Mouse (Mus musculus) testis, adult 2 months (tissue): Measurements from ENCODE around the gene Stat6. TPM values are rescaled to one million over a fixed set of nuclear protein-coding genes. Genes with fewer than 3 reads are reported as not detected.
A peak's percentile ranks its signal among the peaks of the same experiment; 100 is the strongest.

Experiments used
- H3K27ac ChIP-seq: fragments of 200-500 bp; 2 replicates; pipeline ENCODE4 v1.5.1; 2012; ENCODE audit warnings: low read depth, low read length; ENCODE audit not compliant: control insufficient read depth, insufficient read depth
- H3K27me3 ChIP-seq: fragments of 200-500 bp; 2 replicates; pipeline ENCODE4 v1.6.1; 2012; ENCODE audit warnings: mild to moderate bottlenecking, low read length, moderate library complexity; ENCODE audit not compliant: control insufficient read depth, insufficient read depth
- H3K36me3 ChIP-seq: fragments of 200-500 bp; 2 replicates; pipeline ENCODE4 v1.6.1; 2012; ENCODE audit warnings: mild to moderate bottlenecking, low read length; ENCODE audit not compliant: control insufficient read depth, insufficient read depth
- H3K4me1 ChIP-seq: fragments of 200-500 bp; 2 replicates; pipeline ENCODE4 v1.6.1; 2012; ENCODE audit warnings: low read length; ENCODE audit not compliant: control insufficient read depth, insufficient read depth
- H3K4me3 ChIP-seq: fragments of 200-500 bp; 2 replicates; pipeline ENCODE4 v1.5.1; 2012; ENCODE audit warnings: low read depth, mild to moderate bottlenecking, low read length, moderate library complexity, mixed read lengths; ENCODE audit not compliant: control insufficient read depth
- CTCF ChIP-seq: fragments of 200-500 bp; IDR thresholded peaks from 2 replicates; pipeline ENCODE4 v1.5.1; 2012; ENCODE audit warnings: low read depth, mild to moderate bottlenecking, inconsistent platforms, low read length, moderate library complexity; ENCODE audit not compliant: control insufficient read depth, insufficient read depth, insufficient replicate concordance
- POLR2A ChIP-seq: fragments of 200-500 bp; IDR thresholded peaks from 2 replicates; pipeline ENCODE4 v1.6.1; 2012; ENCODE audit warnings: low read depth, mild to moderate bottlenecking, inconsistent platforms, low read length, moderate library complexity; ENCODE audit not compliant: control insufficient read depth
- polyA plus RNA-seq: library from polyadenylated mRNA; depleted of rRNA; stranded (reverse); fragments of >200 nt; gene quantifications from 2 replicates; pipeline ENCODE4 v1.2.3, GENCODE M21; 2012

The Stat6 gene
- polyA plus RNA-seq, 1 experiment = 3.9 TPM

DNA sequence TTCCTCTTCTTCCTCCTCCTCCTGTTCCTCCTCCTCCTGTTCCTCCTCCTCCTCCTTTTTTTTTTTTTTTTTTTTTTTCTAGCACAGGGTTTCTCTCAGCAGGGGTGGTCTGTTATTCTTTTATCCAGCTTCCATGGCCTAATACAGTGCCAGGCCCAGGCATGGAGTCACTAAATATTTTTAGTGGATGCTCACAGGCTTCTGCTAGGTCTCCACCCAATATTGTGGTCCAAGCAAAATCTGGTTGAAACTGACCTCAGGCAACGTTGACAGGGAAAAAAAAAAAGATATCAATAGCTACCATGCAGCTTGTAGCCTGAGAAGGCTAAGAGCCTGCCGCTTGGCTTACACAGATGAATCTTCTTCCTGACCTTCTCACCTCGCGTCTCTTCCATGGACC is 20.1 kb upstream of the Stat6 start:
- H3K27ac ChIP-seq = no peak overlapping the region; the same call in 1 of the 2 replicates
- H3K27me3 ChIP-seq = no peaks in the 10 kb centered on the region; the same call in 1 of the 2 replicates
- H3K36me3 ChIP-seq = no peaks in the 10 kb centered on the region
- peaks cover 8% of the 10 kb centered on the region for H3K4me1 ChIP-seq
- TF ChIP-seq POLR2A = no peak
- H3K4me3 ChIP-seq = no peak overlapping the region

DNA sequence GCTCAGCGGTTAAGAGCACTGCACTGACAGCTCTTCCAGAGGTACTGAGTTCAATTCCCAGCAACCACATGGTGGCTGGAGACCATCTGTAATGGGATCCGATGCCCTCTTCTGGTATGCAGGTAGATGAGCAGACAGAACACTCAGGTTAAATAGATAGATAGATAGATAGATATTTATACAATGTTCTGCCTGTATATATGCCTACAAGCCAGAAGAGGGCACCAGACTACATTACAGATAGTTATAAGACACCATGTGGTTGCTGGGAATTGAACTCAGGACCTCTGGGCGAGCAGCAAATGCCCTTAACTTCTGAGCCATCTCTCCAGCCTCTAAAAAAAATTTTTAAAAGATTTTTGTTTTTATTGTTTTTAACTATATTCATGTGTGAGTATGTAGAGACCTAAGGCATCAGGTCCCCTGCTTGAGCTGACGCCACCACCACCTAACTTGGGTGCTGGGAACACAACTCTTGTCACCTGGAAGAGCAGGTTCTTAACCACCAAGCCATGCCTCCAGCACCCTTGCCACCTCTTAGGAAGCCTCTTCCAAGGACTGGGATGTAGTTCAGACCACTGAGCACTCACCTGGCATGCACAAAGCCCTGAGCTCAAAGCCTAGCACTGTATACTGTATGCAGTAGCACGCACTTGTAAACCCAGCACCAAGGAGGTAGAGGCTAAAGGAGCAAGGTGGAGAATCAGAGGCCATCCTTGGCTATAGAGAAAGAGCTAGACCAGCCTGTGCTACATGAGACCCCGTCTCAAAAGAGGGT is 19.2 kb upstream of the Stat6 start:
- H3K27ac ChIP-seq = no peak overlapping the region
- no peaks in the 10 kb centered on the region for H3K36me3 ChIP-seq
- peaks cover 8% of the 10 kb centered on the region for H3K4me1 ChIP-seq
- TF ChIP-seq POLR2A = no peak
- TF ChIP-seq CTCF = no peak
- H3K4me3 ChIP-seq = no peak overlapping the region
- no peaks in the 10 kb centered on the region; the same call in 1 of the 2 replicates for H3K27me3 ChIP-seq

DNA sequence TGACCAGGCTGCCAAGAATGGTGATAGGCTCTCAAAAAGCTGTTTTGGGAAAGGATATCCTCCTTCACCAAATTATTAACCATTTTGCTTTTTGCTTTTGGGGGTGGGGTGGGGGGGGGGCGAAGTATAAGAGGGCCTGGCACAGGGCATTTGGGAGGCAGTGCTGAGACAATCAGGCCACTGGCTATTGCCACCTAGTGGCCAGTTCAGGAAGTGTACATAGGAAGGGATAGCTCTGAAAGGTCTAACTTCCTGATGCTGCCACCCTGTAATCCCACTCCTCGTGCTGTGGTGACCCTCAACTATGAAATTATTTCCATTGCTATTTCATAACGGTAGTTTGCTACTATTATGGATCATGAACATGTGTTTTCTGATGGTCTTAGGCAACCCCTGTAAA is 16.4 kb upstream of the Stat6 start:
- H3K4me1 ChIP-seq = no peaks in the 10 kb centered on the region
- no peak overlapping the region for H3K27ac ChIP-seq
- H3K27me3 ChIP-seq = no peaks in the 10 kb centered on the region
- H3K4me3 ChIP-seq = peak overlapping the region; percentile 33; the same call in 1 of the 2 replicates
- no peaks in the 10 kb centered on the region for H3K36me3 ChIP-seq
- TF ChIP-seq CTCF (peak; percentile 57; the same call in 1 of the 2 replicates), POLR2A (no peak)

DNA sequence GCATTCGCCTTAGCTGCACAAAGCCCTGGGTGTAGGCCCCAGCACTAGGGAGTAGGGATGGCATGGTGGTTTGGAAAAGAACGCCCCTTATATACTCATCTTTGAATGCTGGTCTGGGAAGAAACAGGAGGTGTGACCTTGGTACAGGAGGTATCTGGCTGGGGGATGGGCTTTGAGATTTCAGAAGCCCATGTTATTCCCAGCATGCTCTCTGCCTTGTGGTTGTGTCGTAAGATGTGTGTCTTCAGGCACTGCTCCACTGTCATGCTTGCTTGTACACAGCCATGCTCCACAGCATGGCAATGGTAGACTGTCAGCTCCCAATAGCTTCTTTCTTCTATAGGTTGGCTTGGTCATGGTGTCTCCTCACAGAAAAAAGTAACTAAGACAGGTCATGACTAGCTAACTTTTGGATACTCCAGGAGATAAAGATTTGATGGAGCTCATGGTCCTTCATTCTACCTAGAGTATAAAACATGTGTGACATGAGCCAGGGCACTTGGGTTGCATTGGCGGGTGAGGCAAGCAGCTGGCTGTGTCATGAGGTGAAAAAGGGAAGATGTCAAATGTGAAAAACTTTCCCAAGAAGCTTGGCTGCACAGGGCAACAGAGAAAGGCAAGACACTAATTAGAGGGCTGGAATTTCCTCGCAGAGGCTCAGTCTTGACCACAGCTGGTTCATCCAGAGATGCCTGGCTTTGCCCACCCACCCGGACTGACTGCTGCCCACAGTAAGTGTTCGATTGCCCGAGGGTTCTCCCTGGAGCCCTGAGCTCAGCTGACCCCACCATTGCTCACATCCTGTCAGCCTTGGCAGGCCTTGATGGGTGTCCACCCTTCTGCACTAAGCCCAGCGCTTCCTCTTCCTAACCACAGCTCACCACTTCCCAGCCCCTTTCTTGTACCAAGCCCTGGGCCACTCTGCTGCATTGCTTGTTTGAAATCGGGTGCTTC is 11.2 kb upstream of the Stat6 start:
- Histone ChIP-seq H3K36me3 (no peaks in the 10 kb centered on the region), H3K4me1 (no peaks in the 10 kb centered on the region), H3K4me3 (no peak overlapping the region)

DNA sequence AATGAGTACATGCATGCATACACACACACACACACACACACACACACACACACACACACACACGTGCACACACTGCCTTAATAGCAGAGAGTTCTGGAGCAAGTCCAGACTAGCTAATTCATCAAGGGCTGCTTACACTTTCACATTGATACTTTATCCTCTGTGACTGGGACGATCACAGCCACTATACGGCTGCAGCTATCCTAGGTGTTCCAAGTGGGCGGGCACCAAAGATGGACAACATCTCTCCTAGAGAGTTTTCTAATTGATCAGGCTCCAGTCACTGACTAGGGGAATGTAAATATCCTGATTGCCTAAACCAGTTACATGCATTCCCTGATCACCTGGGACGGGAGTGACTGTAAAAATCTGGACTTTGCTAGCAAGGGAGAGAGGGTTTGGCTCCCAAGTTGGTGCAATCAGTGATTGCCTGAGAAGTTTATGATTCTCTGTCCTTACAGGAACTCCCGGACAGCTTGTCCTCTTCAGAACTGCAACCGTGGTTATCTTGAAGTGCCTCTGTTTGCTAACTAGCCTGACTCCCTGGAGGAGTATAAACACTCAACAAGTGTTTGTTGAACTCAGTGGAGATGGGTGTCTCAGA is 10.0 kb upstream of the Stat6 start:
- H3K36me3 ChIP-seq = no peaks in the 10 kb centered on the region
- no peak overlapping the region for H3K4me3 ChIP-seq
- TF ChIP-seq POLR2A = no peak
- TF ChIP-seq CTCF = no peak
- no peaks in the 10 kb centered on the region for H3K4me1 ChIP-seq
- no peaks in the 10 kb centered on the region for H3K27me3 ChIP-seq
- no peak overlapping the region for H3K27ac ChIP-seq

More for the DNA sequence above, 11.2 kb upstream of the Stat6 start:
- Histone ChIP-seq H3K27me3 (no peaks in the 10 kb centered on the region), H3K27ac (no peak overlapping the region)
- TF ChIP-seq POLR2A (no peak), CTCF (no peak)

DNA sequence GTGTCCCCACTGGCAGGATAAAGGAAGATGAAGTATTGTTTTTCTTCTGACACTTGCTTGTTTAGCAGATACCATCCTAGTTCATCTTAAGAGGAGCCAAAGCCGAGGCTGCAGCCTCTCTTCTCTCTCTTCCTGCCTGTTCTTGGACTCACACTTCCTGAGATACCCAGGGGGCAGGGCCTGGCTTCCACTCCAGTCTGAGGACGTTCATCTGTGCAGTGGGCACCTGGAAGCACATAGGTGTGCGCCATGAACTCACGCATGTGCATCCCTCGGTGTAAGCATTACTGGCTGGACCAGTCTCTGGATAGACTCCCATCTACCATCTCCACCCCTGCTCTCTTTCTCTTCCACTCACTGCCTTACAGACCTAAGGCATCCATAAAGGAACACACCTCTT is 2.4 kb upstream of the Stat6 start:
- no peak overlapping the region for H3K27ac ChIP-seq
- peaks cover 18% of the 10 kb centered on the region for H3K4me1 ChIP-seq
- peaks cover 3% of the 10 kb centered on the region; the same call in 1 of the 2 replicates for H3K27me3 ChIP-seq
- TF ChIP-seq POLR2A (no peak), CTCF (no peak)
- H3K36me3 ChIP-seq = no peaks in the 10 kb centered on the region
- no peak overlapping the region for H3K4me3 ChIP-seq
